Mouse (Mus musculus) thymus, adult 2 months (tissue): ENCODE data around the gene Sfmbt2.

Experiments
- CTCF ChIP-seq: fragments of 200-500 bp; IDR thresholded peaks from 2 replicates; pipeline ENCODE4 v1.5.1; 2012; ENCODE audit warnings: mild to moderate bottlenecking, control low read depth, low read length, moderate library complexity, borderline replicate concordance; ENCODE audit not compliant: control insufficient read depth, poor library complexity, insufficient read depth; ENCODE audit errors: extremely low read depth
- POLR2A ChIP-seq: fragments of 200-500 bp; IDR thresholded peaks from 2 replicates; pipeline ENCODE4 v1.6.1; 2012; ENCODE audit warnings: mild to moderate bottlenecking, low read length, control low read depth, moderate library complexity; ENCODE audit not compliant: control insufficient read depth, poor library complexity, insufficient read depth; ENCODE audit errors: extremely low read depth

DNA sequence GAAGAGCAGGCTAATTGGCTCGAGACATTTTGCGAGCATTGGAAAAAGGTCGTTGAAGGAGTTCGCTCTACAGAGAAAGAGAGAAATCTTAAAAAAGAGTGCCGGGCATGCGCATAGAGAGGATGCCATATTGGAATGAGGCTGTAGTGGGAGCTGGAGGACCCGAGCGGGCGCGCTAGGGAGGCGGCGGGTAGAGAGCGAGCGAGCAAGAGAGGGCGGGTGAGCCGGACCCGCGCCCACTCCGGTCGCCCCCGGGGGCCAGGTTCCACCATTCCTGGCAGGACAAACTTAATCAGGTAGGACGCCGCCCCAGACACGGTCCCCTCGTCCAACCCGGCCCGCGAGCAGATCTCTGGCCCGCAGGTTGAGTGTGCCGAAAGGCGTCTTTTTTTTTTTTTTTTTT, 2.0 kb downstream of the Sfmbt2 start:
- no peak for TF ChIP-seq CTCF
- no peak for TF ChIP-seq POLR2A
